Mouse (Mus musculus) erythroblast, embryonic 14.5 days (primary cell): ENCODE data around the gene Itgb2.

Experiments
- GATA1 ChIP-seq: IDR thresholded peaks from 2 replicates; pipeline ENCODE4 v1.6.1; 2012; ENCODE audit warnings: low read length, inconsistent platforms, mixed read lengths
- TAL1 ChIP-seq: IDR thresholded peaks from 3 replicates; pipeline ENCODE4 v1.6.1; 2012; ENCODE audit warnings: low read length, inconsistent platforms, mixed read lengths

GRCm38 (mm10) chr10:77491585-77491984 is 38.5 kb upstream of the Itgb2 start:
- no peak for TF ChIP-seq GATA1
- TF ChIP-seq TAL1, result no peak
